Mouse (Mus musculus): ENCODE results near the gene Rnf17. TPM values are rescaled to one million over a fixed set of nuclear protein-coding genes. Genes with fewer than 3 reads are reported as not detected.
A peak's percentile ranks its signal among the peaks of the same experiment; 100 is the strongest.

Gene Rnf17
- total and polyA plus RNA-seq, 3 experiments = not detected

- dilution Hi-C loops (cut with MboI; ENCODE audit: extremely low pct_ligation_motif_present, extremely low pct_unique_long_range_greater_than_20kb, low sequenced_read_pairs) (no loop called here), in situ Hi-C loops (cut with MboI; ENCODE audit: low pct_ligation_motif_present, low pct_unique_long_range_greater_than_20kb, low sequenced_read_pairs) (no loop called here)
- H3K36me3 ChIP-seq (replicated peaks in 1 of 2; ENCODE audit: control insufficient read depth in 1 of 2, insufficient read depth in 1 of 2, low read length in 1 of 2) = peaks cover 3 to 14% of the 10 kb centered on the region in 2 experiments
- H3K79me2 ChIP-seq (replicated peaks; ENCODE audit: control insufficient read depth, extremely low read depth, insufficient read depth, poor library complexity, severe bottlenecking) = peaks cover 20% of the 10 kb centered on the region
- H3K27ac ChIP-seq (ENCODE audit: insufficient read depth, low read depth) = no peak overlapping the region
- H3K4me2 ChIP-seq (ENCODE audit: insufficient read depth, low read depth, poor library complexity, severe bottlenecking) = peak overlapping the region; percentile 70; the same call in 1 of the 2 replicates
- no peak for DNase-seq (ENCODE audit: extremely low read depth)
- H3K9me3 ChIP-seq (replicated peaks; ENCODE audit: low read length) = no peaks in the 10 kb centered on the region
- no peak overlapping the region for H3K4me3 ChIP-seq (replicated peaks in 1 of 3; ENCODE audit: low read depth in 2 of 3, low read length in 2 of 3, poor library complexity in 1 of 3)
- TF ChIP-seq MEF2A (IDR thresholded peaks at IDR 0.05; ENCODE audit: borderline replicate concordance, low read depth, low read length) = no peak
- TF ChIP-seq IRF4 (IDR thresholded peaks at IDR 0.05; ENCODE audit: low read depth, low read length) = no peak
- TF ChIP-seq MAFK (IDR thresholded peaks at IDR 0.05; ENCODE audit: insufficient replicate concordance, low read length) = no peak
- no peak for TF ChIP-seq ZC3H11A (IDR thresholded peaks at IDR 0.05; ENCODE audit: low read depth, low read length)
- H3K9ac ChIP-seq (ENCODE audit: insufficient read depth, low read depth) = peak overlapping the region; percentile 55; the same call in 1 of the 2 replicates
- peaks cover 5 to 47% of the 10 kb centered on the region in 2 experiments for H3K4me1 ChIP-seq (ENCODE audit: control insufficient read depth in 1 of 2, insufficient read depth in 2 of 2)
- no peaks in the 10 kb centered on the region for H3K27me3 ChIP-seq (replicated peaks)
Measured at GRCm38 (mm10) chr14:56572546-56572945, 170.2 kb downstream of the Rnf17 start.

Other genes starting within 250 kb of the Rnf17 start
- not detected in 2 replicates for gene Gzmg, start 243.0 kb upstream of the Rnf17 start, total RNA-seq (2012; rRNA removed)
- not detected in 2 replicates for gene Gzmg, start 243.0 kb upstream of the Rnf17 start, total RNA-seq (2014; rRNA removed)
- gene Gzmg, start 243.0 kb upstream of the Rnf17 start, polyA plus RNA-seq (2012; ENCODE audit: insufficient read length, low read depth) = not detected in 2 replicates
- gene Gzmn, start 228.0 kb upstream of the Rnf17 start, total RNA-seq (2012; rRNA removed) = not detected in 2 replicates
- not detected in 2 replicates for gene Gzmn, start 228.0 kb upstream of the Rnf17 start, total RNA-seq (2014; rRNA removed)
- not detected in 2 replicates for gene Gzmn, start 228.0 kb upstream of the Rnf17 start, polyA plus RNA-seq (2012; ENCODE audit: insufficient read length, low read depth)
- not detected in 2 replicates for gene Gzmf, start 191.2 kb upstream of the Rnf17 start, total RNA-seq (2012; rRNA removed)
- not detected in 2 replicates for gene Gzmf, start 191.2 kb upstream of the Rnf17 start, total RNA-seq (2014; rRNA removed)
- not detected in 2 replicates for gene Gzmf, start 191.2 kb upstream of the Rnf17 start, polyA plus RNA-seq (2012; ENCODE audit: insufficient read length, low read depth)
- not detected in 2 replicates for gene Gzmc, start 167.9 kb upstream of the Rnf17 start, total RNA-seq (2012; rRNA removed)
- not detected in 2 replicates for gene Gzmc, start 167.9 kb upstream of the Rnf17 start, total RNA-seq (2014; rRNA removed)
- gene Gzmc, start 167.9 kb upstream of the Rnf17 start, polyA plus RNA-seq (2012; ENCODE audit: insufficient read length, low read depth) = not detected in 2 replicates
- gene Gzmb, start 140.3 kb upstream of the Rnf17 start, total RNA-seq (2012; rRNA removed) = not detected in 2 replicates
- gene Gzmb, start 140.3 kb upstream of the Rnf17 start, total RNA-seq (2014; rRNA removed) = not detected in 2 replicates
- gene Gzmb, start 140.3 kb upstream of the Rnf17 start, polyA plus RNA-seq (2012; ENCODE audit: insufficient read length, low read depth) = not detected in 2 replicates
- gene Atp12a, start 37.5 kb upstream of the Rnf17 start, total RNA-seq (2012; rRNA removed) = not detected in 2 replicates
- not detected in 2 replicates for gene Atp12a, start 37.5 kb upstream of the Rnf17 start, total RNA-seq (2014; rRNA removed)
- gene Atp12a, start 37.5 kb upstream of the Rnf17 start, polyA plus RNA-seq (2012; ENCODE audit: insufficient read length, low read depth) = not detected in 2 replicates
- 7.8 and 8.6 TPM in 2 replicates for gene Cenpj, start 172.8 kb downstream of the Rnf17 start, total RNA-seq (2012; rRNA removed)
- gene Cenpj, start 172.8 kb downstream of the Rnf17 start, total RNA-seq (2014; rRNA removed) = 2.4 and 3.1 TPM in 2 replicates
- 10.8 and 12.3 TPM in 2 replicates for gene Cenpj, start 172.8 kb downstream of the Rnf17 start, polyA plus RNA-seq (2012; ENCODE audit: insufficient read length, low read depth)
- 6.8 and 10.2 TPM in 2 replicates for gene Parp4, start 173.0 kb downstream of the Rnf17 start, total RNA-seq (2012; rRNA removed)
- gene Parp4, start 173.0 kb downstream of the Rnf17 start, total RNA-seq (2014; rRNA removed) = 5.6 and 6.1 TPM in 2 replicates
- gene Parp4, start 173.0 kb downstream of the Rnf17 start, polyA plus RNA-seq (2012; ENCODE audit: insufficient read length, low read depth) = 11.3 and 13.0 TPM in 2 replicates

Data from CH12.LX (cell line).